Mouse (Mus musculus) testis, adult 2 months (tissue): ENCODE measurements around the gene Gm16223.

Source experiments
- CTCF ChIP-seq: fragments of 200-500 bp; IDR thresholded peaks from 2 replicates; pipeline ENCODE4 v1.5.1; 2012; ENCODE audit warnings: low read depth, mild to moderate bottlenecking, inconsistent platforms, low read length, moderate library complexity; ENCODE audit not compliant: control insufficient read depth, insufficient read depth, insufficient replicate concordance
- POLR2A ChIP-seq: fragments of 200-500 bp; IDR thresholded peaks from 2 replicates; pipeline ENCODE4 v1.6.1; 2012; ENCODE audit warnings: low read depth, mild to moderate bottlenecking, inconsistent platforms, low read length, moderate library complexity; ENCODE audit not compliant: control insufficient read depth

DNA sequence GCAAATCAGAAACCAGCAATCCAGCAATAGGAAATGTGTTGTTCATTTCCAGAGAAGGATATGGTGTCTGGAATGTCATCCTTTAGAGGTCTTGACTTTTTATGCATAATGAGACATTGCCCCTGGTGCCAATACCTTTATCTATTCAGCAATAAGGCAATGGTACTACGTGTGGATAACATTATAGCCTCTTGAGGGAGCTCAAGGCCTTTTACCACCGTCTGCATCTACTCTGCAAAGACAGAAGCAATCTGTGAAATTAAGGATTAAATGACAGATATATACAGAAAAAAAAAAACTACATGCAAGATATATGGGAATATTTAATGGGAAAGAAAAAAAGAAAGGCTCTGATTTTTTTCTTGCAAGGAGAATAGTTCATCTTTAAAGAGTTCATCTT, 106.3 kb downstream of the Gm16223 start:
- TF ChIP-seq CTCF (no peak), POLR2A (no peak)
